Mouse (Mus musculus) brain, embryonic 14.5 days (tissue): ENCODE results near the gene Astn1.

Source experiments
- CTCF ChIP-seq: fragments of 200-500 bp; IDR thresholded peaks from 2 replicates; pipeline ENCODE4 v1.5.1; 2012; ENCODE audit warnings: inconsistent platforms, mild to moderate bottlenecking, moderate library complexity, borderline replicate concordance; ENCODE audit not compliant: insufficient read depth, insufficient read length; ENCODE audit errors: extremely low read depth
- POLR2A ChIP-seq: fragments of 200-500 bp; IDR thresholded peaks from 2 replicates; pipeline ENCODE4 v1.6.1; 2012; ENCODE audit warnings: mild to moderate bottlenecking, inconsistent platforms, borderline replicate concordance; ENCODE audit not compliant: poor library complexity, insufficient read depth, insufficient read length, severe bottlenecking; ENCODE audit errors: extremely low read depth

- TF ChIP-seq CTCF (no peak), POLR2A (no peak)
Observed at GRCm38 (mm10) chr1:158605597-158605996, 243.5 kb downstream of the Astn1 start.
